7 mouse cellular contexts compared by ENCODE assay signal in genomic region chr10:70099052-70099451, GRCm38 (mm10). TPM values are rescaled to one million over a fixed set of nuclear protein-coding genes. Genes with fewer than 3 reads are reported as not detected.
DNase-seq lines count a peak whose midpoint lies in the region; ATAC-seq and TF ChIP-seq lines count a peak whose summit lies in the region.

No protein-coding gene starts in this region.

- peak overlapping the region; percentile 94 for H3K4me3 ChIP-seq in lung, embryonic 16.5 days (ENCODE audit: low read length)
- H3K4me3 ChIP-seq in lung, adult 2 months (replicated peaks; ENCODE audit: extremely low read depth, low read depth, low read length) = no peak overlapping the region
- peak overlapping the region; percentile 94 for H3K4me3 ChIP-seq in forebrain, embryonic 13.5 days
- peak overlapping the region; percentile 97 for H3K4me3 ChIP-seq in limb, embryonic 14.5 days (replicated peaks; ENCODE audit: low read length)
- H3K4me3 ChIP-seq in stomach, embryonic 15.5 days (replicated peaks) = peak overlapping the region; percentile 97

- DNase-seq in lung, adult 2 months = no peak
- DNase-seq in limb, embryonic 14.5 days (ENCODE audit: low spot score) = no peak
- DNase-seq in spleen, postnatal 14 days (ENCODE audit: low spot score in 2 of 2) = no peak
- DNase-seq in left cerebral cortex, adult 18-20 months (ENCODE audit: low spot score in 2 of 2) = no peak

- 21% methylated on average over 8 of the region's 8 CpGs for WGBS in lung, embryonic 16.5 days
- 39% methylated on average over 8 of the region's 8 CpGs for WGBS in lung, adult 2 months
- WGBS in forebrain, embryonic 13.5 days = 37% methylated on average over 8 of the region's 8 CpGs
- WGBS in limb, embryonic 14.5 days = 23% methylated on average over 8 of the region's 8 CpGs
- 19% methylated on average over 8 of the region's 8 CpGs for WGBS in stomach, embryonic 15.5 days

- H3K9ac ChIP-seq in lung, embryonic 16.5 days (ENCODE audit: low read length) = peak overlapping the region; percentile 92
- H3K9ac ChIP-seq in forebrain, embryonic 13.5 days = peak overlapping the region; percentile 90
- H3K9ac ChIP-seq in limb, embryonic 14.5 days (ENCODE audit: low read depth, low read length, severe bottlenecking) = peak overlapping the region; percentile 83
- no peak overlapping the region; the same call in 1 of the 2 replicates for H3K9ac ChIP-seq in stomach, embryonic 15.5 days

- H3K4me2 ChIP-seq in lung, embryonic 16.5 days (ENCODE audit: low read depth, low read length) = peak overlapping the region; percentile 60
- peak overlapping the region; percentile 86 for H3K4me2 ChIP-seq in forebrain, embryonic 13.5 days
- H3K4me2 ChIP-seq in limb, embryonic 14.5 days (replicated peaks; ENCODE audit: low read depth, low read length, severe bottlenecking) = peak overlapping the region; percentile 78
- H3K4me2 ChIP-seq in stomach, embryonic 15.5 days = peak overlapping the region; percentile 81

- no peak for TF ChIP-seq POLR2A in lung, adult 2 months (IDR thresholded peaks at IDR 0.05; ENCODE audit: borderline replicate concordance, extremely low read depth, low read depth, low read length)
- TF ChIP-seq POLR2A in limb, embryonic 14.5 days (IDR thresholded peaks at IDR 0.05; ENCODE audit: borderline replicate concordance, extremely low read depth, insufficient read depth, insufficient read length) = no peak

- ATAC-seq in lung, embryonic 16.5 days (ENCODE audit: low read depth) = no peak
- ATAC-seq in forebrain, embryonic 13.5 days = no peak
- no peak for ATAC-seq in limb, embryonic 14.5 days (ENCODE audit: low FRiP score, low read depth)
- no peak for ATAC-seq in stomach, embryonic 15.5 days (ENCODE audit: insufficient read depth, low FRiP score, low read depth)

- no peak overlapping the region for H3K27ac ChIP-seq in lung, embryonic 16.5 days (ENCODE audit: low read length)
- H3K27ac ChIP-seq in forebrain, embryonic 13.5 days = no peak overlapping the region
- peak overlapping the region; percentile 89; the same call in 1 of the 2 replicates for H3K27ac ChIP-seq in limb, embryonic 14.5 days (replicated peaks; ENCODE audit: low read depth, low read length)
- H3K27ac ChIP-seq in stomach, embryonic 15.5 days = no peak overlapping the region

- peaks cover 19% of the 10 kb centered on the region for H3K4me1 ChIP-seq in lung, embryonic 16.5 days (replicated peaks; ENCODE audit: control insufficient read depth, insufficient read depth, low read length)
- peaks cover 12% of the 10 kb centered on the region; the same call in 1 of the 2 replicates for H3K4me1 ChIP-seq in lung, adult 2 months (ENCODE audit: control insufficient read depth, insufficient read depth, low read length)
- H3K4me1 ChIP-seq in forebrain, embryonic 13.5 days = peaks cover 38% of the 10 kb centered on the region
- peaks cover 20% of the 10 kb centered on the region for H3K4me1 ChIP-seq in limb, embryonic 14.5 days (ENCODE audit: control insufficient read depth, insufficient read depth, low read length)
- H3K4me1 ChIP-seq in stomach, embryonic 15.5 days = peaks cover 31% of the 10 kb centered on the region

- TF ChIP-seq CTCF in lung, adult 2 months (IDR thresholded peaks at IDR 0.05; ENCODE audit: insufficient read depth, low read length) = no peak

- H3K27me3 ChIP-seq in lung, embryonic 16.5 days (ENCODE audit: control insufficient read depth, insufficient read depth, low read depth, low read length) = no peaks in the 10 kb centered on the region
- H3K27me3 ChIP-seq in forebrain, embryonic 13.5 days = no peaks in the 10 kb centered on the region
- no peaks in the 10 kb centered on the region for H3K27me3 ChIP-seq in limb, embryonic 14.5 days (ENCODE audit: control insufficient read depth, insufficient read depth, low read length)
- H3K27me3 ChIP-seq in stomach, embryonic 15.5 days (replicated peaks) = no peaks in the 10 kb centered on the region

- peaks cover 2% of the 10 kb centered on the region; the same call in 1 of the 2 replicates for H3K9me3 ChIP-seq in lung, embryonic 16.5 days (ENCODE audit: control insufficient read depth, low read length)
- peaks cover 4% of the 10 kb centered on the region for H3K9me3 ChIP-seq in forebrain, embryonic 13.5 days (replicated peaks)
- H3K9me3 ChIP-seq in limb, embryonic 14.5 days (ENCODE audit: control insufficient read depth, low read length) = no peaks in the 10 kb centered on the region
- no peaks in the 10 kb centered on the region for H3K9me3 ChIP-seq in stomach, embryonic 15.5 days

- H3K36me3 ChIP-seq in lung, embryonic 16.5 days (ENCODE audit: control insufficient read depth, insufficient read depth, low read length) = no peaks in the 10 kb centered on the region
- H3K36me3 ChIP-seq in forebrain, embryonic 13.5 days (ENCODE audit: poor library complexity, severe bottlenecking) = peaks cover 15% of the 10 kb centered on the region
- 0 out of 2 replicates have a peak, but pooled peaks cover 2% of the 10 kb centered on the region for H3K36me3 ChIP-seq in limb, embryonic 14.5 days (ENCODE audit: control insufficient read depth, insufficient read depth, low read length)
- H3K36me3 ChIP-seq in stomach, embryonic 15.5 days = no peaks in the 10 kb centered on the region

RNA-seq across cellular contexts. Expression of gene Ccdc6, which starts 2.1 kb away (rescaled TPM):
- 15.1 and 16.3 TPM in 2 replicates for polyA plus RNA-seq in lung, embryonic 16.5 days (2015; fragmentation: Nextera tagmentation; extraction: Ambion mirVana)
- 19.1 and 22.2 TPM in 2 replicates for polyA plus RNA-seq in lung, adult 2 months (2012; rRNA removed)
- polyA plus RNA-seq in forebrain, embryonic 13.5 days (2015; fragmentation: Nextera tagmentation; extraction: Ambion mirVana) = 15.9 and 17.1 TPM in 2 replicates
- polyA plus RNA-seq in limb, embryonic 14.5 days (2012; rRNA removed) = 29.6 and 31.4 TPM in 2 replicates
- 23.1 and 26.8 TPM in 2 replicates for polyA plus RNA-seq in limb, embryonic 14.5 days (2014; fragmentation: Nextera tagmentation; extraction: Ambion mirVana)
- 13.7 and 15.9 TPM in 2 replicates for polyA plus RNA-seq in stomach, embryonic 15.5 days (2015; fragmentation: Nextera tagmentation; extraction: Ambion mirVana)
- 10 to 100 TPM; 53.7 to 65.9 TPM for total RNA-seq in left cerebral cortex, adult 18-20 months (2021)
